Mouse (Mus musculus) spleen, adult 12 weeks (tissue): ENCODE data around the gene Igsf9.
A peak's percentile ranks its signal among the peaks of the same experiment; 100 is the strongest.

ENCODE experiments used
- DNase-seq: peaks from one replicate; pipeline ENCODE4 v3.0.0; 2022; ENCODE audit warnings: low spot score

Gene Igsf9

DNA sequence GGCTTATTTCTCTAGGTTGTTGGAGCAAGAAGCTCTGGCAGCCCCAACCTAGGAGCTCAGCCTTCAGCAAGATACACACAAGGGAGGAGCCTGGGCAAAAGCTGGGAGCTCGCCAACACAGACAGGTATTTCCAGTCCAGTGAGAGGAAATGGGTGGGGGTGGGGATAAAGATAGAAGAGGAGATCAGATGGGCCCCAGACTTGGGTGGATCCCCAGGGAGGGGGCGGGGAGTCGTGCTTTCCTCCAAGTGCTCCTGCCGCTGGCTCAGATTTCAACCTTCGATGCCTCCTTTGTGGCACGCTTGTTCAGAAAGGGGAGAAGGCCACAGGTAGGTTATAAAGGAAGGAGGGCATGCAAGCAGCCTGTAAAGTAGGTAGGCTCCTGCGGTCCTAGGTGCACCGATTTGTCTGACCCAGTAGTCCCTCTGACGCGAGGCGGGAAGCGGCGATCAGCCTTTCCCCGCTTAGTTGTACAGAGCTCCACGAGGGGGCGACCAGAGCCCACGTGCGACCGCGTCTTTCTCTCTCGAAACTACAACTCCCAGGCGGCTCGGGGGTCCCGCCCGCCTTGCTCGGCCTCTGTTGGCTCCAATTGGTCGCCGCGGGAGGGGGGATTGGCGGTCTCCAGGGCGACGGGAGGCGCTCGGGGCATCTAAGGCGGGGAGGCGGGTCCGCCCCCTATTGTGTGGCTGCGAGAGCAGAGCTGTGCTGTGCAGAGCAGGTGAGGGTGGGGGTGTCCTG, at the start of gene Igsf9:
Gene Igsf9 (plus strand): TSS at position 249 of the 741 bp plus-strand sequence.
- DNase-seq: peak; percentile 63

DNA sequence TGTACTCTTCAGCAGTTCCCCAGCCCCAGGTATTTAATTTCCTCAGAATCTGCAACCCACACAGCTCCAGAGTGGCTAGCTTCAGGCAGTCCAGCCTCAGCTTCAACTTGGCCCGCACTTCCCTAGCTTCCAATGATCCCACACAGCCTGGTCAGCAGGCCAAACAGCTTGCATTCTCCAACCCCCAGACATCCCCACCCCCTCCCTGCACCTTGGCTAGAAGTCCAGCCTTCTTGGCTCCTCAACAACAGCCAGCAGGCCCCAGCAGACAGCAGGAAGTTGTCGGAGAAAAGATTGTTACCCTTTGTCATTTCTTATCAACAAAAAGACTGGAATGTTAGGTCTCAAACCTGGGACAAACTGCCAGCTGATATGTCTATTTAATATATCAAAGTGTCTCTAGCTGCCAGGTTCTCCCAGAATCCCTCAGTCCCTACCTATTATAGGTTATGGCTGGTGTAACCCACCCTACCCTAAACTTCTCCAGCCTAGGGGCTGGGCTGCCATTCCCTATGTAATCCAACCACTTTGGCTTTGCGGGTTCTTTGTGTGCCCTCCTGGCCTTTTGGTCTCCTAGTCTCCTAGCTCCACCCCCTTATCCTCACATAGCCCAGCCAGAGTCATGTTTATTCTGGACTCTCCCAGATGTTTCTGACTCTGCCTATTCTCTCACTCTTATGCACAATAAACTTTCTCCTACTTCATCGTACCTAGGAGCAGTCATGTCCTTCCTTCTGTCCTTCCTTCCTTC, 49.6 kb upstream of the Igsf9 start:
- no peak for DNase-seq

DNA sequence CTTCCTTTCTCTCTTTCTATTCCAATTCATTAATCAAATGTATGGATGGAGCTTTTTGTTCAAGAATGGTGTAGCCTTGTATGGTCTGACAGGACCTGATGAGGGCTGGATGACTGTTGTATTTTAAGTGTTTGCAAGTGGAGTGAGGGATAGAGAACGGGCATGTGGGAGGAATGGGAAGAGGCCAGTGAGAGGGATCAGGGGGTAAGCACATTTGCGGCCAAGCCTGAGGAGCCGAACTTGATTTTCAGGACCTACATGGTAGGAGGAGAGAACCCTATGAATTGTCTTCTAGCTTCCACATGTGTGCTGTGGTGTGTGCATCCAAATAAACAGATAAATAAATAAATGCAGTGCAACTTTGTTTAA, 49.0 kb upstream of the Igsf9 start:
- DNase-seq: no peak

DNA sequence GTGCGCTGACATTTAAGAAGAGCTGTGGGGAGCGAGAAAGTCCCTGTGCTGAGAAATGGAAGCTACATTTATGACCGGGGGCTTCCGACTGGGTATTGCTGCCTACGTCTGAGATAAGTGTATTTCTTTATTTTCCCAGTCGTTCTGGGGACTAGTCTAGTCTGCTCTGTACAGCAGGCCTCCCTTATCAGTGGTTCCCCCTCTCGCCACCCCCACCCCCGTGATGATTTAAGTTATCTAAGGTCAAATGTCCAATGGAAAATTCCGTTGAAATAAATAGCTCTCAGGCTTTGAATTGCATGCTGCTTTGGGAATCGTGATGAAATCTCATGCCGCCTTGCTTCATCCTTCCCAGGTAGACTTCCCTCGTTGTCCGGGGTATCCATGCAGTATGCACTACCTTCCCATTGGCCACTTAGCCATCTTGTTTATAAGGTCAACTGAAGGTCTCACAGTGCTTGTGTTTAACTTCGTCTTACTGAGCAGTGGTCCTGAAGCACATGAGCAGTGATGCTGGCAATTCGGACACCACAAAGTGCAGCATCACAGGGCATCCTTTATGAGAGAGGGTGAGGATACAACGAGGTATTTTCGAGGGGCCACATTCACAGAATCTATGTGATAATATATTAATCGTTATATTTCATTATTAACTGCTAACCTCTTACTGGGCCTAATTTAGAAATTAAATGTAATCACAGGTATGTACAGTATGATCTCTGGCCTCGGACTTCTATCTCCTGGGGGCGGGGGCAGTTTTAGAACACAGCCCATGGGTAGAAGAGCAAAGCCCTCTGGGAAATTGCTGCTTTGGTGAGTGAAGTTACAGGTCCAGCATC, 48.4 kb upstream of the Igsf9 start:
- DNase-seq: no peak

DNA sequence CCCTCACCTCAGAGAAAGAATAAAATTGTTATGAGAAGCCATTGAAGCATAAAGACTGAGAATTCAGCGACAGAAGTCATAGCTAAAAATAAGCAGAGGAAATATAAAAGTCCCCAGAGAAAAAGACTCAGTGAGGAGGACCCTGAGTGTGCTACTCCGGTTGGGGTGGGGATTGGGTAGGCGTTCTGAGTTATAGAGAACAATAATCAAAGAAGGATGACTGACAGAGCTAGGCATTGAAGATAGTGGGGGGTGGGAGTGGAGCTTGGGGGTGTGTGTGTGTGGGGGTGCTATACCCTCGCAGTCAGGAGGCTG, 47.8 kb upstream of the Igsf9 start:
- DNase-seq: no peak

DNA sequence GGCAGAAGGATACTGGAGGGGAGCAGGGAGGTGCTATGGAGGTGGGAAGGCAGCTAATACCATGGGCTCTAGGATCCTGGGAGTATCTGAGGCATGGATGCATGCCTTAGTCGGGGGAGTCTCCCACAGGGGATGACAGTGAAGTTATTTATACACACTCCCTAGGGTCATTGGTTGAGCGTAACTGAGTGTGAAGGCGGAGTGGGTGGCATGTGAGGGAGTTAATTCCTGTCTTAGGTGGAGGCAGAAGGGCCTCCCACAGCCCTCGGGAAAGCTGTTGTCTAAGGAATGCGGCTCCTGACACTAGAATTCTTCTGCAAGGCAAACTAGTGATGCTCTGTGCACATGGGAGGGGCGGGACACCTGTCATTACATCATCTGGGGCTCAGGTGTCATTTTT, 44.8 kb upstream of the Igsf9 start:
- DNase-seq: no peak

DNA sequence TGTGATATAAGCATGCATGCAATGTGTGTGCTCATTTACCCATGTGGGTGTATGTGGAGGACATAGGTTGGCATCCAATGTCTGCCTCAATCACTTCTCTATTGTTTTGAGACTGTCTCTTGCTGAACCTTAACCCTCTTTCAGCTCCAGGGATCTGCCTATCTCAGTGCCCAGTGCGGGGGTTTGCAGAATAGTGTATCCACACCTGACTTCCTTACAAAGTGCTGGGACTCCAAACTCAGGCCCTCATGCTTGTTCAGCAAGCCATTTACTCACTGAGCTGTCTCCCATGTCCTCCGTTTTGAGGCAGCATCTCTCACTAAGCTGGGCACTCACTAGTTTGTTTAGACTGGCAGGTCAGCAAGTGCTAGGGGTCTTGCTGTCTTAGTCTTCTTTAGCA, 43.0 kb upstream of the Igsf9 start:
- DNase-seq: no peak

DNA sequence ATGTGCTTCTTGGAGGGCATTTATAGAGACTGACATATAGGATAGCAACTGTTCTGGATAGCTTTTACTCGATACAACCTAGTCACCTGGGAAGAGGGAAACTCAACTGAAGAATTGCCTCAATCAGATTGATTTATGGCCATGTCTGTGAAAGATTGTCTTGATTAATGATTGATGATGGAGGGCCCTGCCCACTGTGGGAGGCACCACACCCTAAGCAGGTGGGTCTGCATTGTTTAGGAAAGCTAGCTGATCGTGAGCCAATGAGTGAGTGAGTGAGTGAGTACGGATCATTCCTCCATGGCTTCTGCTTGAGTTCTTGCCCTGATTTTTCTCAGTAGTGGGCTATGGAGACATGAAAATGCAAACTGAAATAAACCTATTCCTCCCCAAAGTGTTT, 41.1 kb upstream of the Igsf9 start:
- DNase-seq: no peak

DNA sequence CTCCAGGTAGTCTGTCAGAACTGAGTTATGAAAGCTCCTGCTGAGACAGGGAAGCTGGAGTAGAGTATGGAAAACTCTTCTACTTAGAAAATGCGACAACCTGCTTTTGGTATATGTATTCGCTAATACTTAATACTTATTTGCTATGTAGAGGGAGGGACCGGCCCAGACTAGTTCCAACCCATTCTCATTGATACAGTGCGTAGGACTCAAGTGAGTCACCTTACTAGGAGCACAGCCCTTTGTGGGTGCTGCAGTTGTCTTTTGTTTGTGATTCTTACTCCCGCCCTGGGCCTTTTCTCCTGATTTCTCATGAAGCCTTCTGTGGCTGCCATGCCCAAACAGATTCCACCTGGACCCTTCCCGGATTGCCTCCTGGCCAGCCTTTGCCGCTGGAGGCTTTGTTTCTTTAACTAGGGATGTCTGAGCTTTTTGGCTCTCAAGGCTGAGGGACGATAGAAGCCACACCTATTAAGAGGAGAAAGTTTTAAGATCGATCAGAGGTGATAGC, 39.6 kb upstream of the Igsf9 start:
- DNase-seq: no peak

DNA sequence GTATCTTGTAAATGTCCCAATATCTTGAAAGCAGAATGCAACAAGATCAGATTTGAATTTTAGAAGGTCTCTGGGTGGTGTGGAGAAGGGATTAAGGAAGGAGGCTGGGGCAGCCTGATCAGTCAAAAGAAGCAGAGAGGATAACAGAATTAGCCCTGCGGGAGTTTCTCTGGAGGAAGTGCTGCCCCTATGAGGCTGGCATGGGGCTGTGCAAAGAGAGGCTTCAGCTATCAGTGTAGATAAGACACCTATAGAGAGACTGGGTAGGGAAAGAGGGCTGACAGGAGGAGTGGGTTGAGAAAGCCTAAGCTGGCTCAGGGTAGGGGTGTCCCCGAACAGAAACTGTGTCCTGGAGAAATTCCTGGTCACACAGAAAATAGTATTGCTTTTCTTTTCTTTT, 31.4 kb upstream of the Igsf9 start:
- no peak for DNase-seq

DNA sequence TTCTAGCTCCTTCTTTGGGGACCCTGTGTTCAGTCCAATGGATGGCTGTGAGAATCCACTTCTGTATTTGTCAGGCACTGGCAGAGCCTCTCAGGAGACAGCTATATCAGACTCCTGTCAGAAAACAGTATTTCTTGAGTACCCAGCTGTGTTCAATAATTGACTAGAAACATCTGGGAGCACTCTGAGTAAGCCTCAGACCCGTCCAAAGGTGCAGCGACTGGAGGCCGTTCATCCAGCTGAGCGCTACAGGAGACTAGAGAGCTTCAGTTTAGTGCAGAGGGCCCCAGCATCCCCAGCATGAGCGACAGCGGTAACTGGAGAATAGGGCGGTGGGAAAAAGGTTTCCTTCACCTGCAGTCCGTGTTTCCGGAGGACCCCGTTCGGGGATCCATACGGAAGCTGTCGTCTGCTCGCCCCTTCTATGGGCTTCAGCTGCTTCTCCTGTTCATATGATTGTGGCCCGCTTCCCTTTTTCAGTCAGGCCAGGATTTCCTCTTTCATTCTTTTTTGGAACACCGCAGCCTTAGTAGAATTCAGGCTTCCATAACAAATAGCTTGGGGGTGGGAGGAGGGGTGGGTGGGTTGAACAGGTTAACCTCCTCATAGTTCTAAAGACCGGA, 30.6 kb upstream of the Igsf9 start:
- no peak for DNase-seq

DNA sequence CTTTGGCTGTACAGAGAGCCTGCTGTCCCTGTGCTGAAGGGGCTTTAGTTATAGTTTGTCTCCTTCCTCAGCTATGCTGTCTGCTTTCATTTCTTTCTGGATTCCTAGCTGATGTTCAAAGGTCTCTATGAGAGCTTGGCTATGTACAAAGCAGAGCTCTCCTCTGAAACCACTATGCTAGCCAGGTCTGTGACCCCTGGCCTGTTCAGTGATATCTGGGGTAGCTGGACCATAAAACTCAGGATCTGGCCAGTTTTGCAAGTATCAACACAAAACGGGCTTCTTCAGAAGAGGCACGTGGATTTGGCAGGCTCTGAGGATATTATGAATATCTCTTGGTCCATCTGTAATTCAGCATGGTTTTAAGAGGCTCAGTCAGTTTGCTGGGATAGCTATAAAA, 28.7 kb upstream of the Igsf9 start:
- no peak for DNase-seq

DNA sequence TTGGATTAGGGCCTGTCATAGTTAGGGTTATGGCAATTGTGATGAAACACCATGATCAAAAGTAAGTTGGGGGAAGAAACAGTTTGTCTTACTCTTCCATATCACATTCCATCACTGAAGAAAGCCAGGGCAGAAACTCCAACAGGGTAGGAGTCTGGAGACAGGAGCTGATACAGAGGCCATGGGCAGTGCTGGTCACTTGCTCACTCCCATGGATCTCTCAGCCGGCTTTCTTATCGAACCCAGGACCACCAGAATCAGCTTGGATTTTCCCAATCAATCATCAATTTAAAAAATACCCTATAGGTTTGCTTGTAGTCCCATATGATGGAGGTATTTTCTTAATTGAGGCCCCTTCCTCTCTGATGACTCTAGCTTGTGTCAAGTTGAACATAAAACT, 27.8 kb upstream of the Igsf9 start:
- no peak for DNase-seq

DNA sequence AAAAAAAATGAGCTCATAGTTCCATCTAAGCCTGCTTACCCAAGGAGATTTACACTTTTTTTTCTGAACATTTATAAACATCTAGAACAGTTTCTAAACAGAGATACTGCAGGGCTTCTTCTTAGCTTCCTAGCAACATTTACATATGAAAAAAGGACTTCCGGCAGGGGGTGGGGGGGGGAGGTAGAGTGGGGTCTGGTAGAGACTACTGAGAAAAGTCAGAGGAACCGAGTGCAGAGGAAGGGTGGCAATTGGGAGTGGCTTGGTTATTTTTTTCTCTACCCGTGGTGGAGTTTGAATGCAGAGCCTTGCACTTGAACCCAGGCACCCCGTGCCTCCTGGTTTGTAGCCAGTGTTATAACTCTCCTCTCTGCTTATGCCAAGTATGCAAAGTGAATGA, 26.2 kb upstream of the Igsf9 start:
- DNase-seq: no peak

DNA sequence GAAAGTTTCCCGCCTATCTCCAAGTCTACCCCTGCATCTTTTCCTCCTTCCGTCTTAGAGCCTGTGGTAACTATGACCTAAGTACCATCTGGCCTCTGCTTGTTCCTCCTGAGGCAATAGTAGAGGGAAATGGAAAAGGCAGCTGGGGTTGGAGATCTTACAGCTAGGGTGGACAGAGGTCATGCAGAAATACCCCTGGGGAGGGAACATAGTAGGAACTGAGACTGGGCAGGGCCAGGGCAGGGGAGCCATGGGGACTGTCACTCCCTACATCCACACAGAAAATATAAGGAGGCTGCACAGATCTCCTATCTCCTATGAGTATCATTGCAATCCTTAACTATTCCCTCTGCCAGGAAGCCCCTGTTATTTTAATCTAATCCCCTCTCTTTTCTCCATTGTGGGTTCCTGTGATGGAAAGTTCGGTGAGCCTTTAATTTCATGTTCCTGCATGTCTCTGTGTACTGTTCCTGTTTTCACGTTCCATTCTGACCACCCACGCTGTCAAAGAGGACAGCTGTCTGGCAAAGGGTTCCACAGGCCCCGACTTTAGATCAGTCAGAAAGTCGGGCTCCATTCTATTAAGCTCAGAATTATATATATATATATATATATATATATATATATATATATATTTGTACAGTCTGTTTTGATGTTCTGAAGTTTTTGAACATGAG, 25.4 kb upstream of the Igsf9 start:
- DNase-seq: no peak

DNA sequence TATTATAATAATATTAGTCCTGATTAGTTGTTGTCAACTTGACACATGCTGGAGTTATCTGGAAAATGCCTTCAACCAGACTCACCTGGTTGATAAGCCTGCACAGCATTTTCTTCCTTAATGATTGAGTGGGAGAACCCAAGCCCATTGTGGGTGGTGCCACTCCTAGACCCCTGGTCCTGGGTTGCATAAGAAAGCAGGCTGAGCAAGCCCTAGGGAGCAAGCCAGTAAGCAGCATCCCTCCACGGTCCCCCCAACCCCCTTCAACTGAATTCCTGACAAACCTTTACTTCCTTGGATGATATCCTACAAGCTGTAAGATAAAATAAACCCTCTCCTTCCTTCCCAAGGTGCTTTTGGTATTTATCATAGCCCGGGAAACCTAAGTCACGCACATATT, 24.4 kb upstream of the Igsf9 start:
- DNase-seq: no peak

DNA sequence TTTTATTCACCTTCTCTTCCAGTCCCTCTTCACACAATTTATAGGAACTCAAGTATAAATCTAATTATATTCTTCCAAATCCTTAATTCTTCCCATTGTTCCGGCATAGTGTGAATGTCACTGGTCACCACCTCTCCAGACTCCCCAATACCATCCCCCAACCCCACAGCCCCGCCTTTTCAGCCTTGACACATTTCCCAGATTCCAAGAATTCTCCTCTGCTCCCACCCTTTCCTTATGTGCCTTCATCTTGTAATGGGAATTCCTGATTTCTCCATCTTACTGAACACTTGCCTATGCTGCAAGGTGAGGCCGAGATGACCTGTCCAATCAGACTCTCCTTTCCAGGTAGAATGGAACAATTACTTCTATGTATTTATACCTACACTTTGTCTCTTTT, 23.5 kb upstream of the Igsf9 start:
- DNase-seq: no peak

DNA sequence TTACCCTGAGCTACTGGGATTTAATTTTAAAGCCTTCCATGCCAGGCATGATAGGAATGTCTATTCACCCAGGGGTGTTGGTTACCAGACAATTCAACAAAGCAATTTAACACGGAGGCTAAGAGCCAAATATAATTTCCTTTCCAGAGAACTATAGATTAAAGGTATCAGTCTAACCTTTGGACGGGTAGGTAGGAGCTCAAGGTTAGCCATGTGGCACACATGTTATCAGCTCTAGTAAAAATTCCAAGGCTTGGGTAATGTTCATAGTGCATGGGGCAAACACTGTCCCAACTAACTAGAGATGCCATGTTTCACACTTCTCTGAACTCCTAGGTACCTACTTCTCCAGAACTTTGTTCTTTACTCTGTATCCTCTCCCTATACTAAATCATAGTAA, 20.0 kb upstream of the Igsf9 start:
- no peak for DNase-seq

DNA sequence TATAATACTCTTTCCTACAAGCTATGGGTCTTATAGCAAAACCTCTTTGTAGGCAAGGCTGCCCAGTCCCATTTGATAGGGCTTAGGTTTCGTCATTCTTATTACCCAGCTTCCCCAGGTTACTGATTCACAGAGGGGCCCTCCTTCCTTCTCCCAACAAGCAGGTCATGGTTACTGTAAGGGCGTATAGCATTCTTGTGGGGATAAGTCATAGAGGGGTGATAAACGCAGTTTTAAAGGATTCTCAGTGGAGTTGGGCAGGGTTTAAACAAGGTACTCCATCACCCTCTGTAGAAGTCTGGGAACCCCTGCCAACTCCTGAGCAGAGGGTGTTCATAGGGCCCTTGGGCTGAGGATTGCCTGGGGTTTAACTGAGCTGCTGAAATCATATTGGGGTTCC, 19.1 kb upstream of the Igsf9 start:
- DNase-seq: no peak

DNA sequence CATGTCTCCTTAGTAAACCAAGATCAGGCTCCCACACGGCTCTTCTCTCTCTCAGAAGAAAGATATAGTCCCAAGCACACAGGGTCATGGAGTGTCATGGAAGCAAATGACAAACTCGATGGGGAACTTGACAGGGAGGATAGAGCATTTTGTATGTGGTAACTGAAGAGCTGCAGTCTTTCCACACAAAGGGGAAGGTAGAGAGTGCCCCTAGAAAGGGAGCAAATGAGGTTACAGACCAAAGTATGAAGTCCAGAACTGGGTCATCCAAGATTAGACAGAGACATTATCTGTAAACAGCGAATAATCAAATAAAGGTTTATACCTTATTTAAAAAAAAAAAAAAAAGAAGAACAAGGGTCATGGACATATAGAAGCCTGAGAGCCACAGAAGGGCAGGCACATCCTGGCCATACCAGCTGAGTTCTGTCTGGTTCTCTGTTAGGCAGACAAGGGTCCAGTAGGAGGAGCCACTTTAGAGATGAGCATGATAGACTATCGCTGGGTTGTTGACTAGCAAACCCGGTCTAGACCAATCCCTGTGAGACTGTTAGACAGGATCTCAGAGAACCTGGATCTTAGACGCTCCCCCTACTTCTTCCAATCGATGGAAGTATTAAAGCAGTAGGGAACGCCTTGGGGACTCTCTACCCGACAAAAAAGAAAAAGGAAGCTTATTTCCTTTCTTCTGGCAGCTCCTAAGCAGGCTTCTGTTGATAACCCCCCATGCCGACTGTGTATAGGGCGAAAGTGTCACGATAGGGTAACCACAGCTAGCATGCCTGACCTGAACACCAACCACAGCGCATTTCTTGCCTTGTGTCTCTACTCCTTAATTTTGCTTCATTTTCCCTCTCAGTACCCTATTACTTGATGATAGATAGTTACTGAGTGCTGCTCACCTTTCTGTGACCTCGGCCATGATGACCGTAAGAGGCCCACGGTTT, 17.9 kb upstream of the Igsf9 start:
- no peak for DNase-seq
